Mouse (Mus musculus) brain, embryonic 14.5 days (tissue): Measurements from ENCODE around the gene Rbm20. TPM values are rescaled to one million over a fixed set of nuclear protein-coding genes. Genes with fewer than 3 reads are reported as not detected.

Source experiments
- DNase-seq: peaks from one replicate; pipeline ENCODE4 v3.0.0-alpha.2; 2011; ENCODE audit warnings: low read depth
- CTCF ChIP-seq: fragments of 200-500 bp; IDR thresholded peaks from 2 replicates; pipeline ENCODE4 v1.5.1; 2012; ENCODE audit warnings: inconsistent platforms, mild to moderate bottlenecking, moderate library complexity, borderline replicate concordance; ENCODE audit not compliant: insufficient read depth, insufficient read length; ENCODE audit errors: extremely low read depth
- POLR2A ChIP-seq: fragments of 200-500 bp; IDR thresholded peaks from 2 replicates; pipeline ENCODE4 v1.6.1; 2012; ENCODE audit warnings: mild to moderate bottlenecking, inconsistent platforms, borderline replicate concordance; ENCODE audit not compliant: poor library complexity, insufficient read depth, insufficient read length, severe bottlenecking; ENCODE audit errors: extremely low read depth
- polyA plus RNA-seq: library from polyadenylated mRNA; depleted of rRNA; stranded (reverse); fragments of >200 nt; gene quantifications from 2 replicates; pipeline ENCODE4 v1.2.3, GENCODE M21; 2012; rRNA removed

Gene Rbm20
- polyA plus RNA-seq: 1.5 and 3.8 TPM in 2 replicates

DNA sequence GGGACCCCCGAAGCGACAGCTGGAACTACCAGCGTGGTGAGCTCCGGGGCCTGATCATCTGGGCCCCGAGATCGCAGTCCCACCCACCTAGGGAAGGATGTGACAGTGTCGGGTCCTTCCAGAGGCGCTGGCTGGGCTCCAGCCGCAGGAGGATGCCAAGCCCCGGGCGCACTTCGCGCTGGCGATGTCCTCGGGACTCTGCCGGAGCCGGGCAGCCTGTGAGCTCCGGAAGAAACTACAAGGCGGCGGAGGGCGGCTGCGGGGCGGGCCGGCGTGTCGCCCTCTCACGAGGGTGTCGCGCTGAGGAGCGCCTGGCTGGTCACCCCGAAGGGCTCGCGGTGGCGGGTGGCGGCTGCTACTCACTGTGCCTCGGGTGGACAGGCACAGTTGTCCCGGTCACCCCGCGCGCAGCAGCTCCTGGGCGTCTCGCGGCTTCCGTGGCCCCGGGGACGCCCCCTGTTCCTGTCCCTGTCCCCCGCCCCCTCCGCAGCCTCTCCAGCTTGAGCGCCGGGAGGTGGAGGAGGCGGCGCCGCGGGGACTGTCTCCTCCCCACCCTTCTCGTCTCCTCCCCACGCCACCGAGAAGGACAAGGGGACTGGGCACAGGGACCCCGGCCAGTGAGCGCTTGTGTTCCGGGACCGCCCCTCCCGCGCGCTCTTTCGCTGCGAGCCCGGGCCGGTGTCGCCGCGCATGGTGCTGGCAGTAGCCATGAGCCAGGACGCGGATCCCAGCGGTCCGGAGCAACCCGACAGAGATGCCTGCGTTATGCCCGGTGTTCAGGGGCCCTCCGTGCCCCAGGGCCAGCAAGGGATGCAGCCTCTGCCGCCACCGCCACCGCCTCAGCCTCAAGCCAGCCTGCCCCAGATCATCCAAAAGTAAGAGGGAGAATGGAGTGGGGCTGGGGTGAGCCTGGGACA, at the start of gene Rbm20:
Gene Rbm20 (plus strand): TSS at position 589 of the 917 bp plus-strand sequence.
- peak; percentile 60 for DNase-seq
- TF ChIP-seq POLR2A (no peak), CTCF (no peak)

DNA sequence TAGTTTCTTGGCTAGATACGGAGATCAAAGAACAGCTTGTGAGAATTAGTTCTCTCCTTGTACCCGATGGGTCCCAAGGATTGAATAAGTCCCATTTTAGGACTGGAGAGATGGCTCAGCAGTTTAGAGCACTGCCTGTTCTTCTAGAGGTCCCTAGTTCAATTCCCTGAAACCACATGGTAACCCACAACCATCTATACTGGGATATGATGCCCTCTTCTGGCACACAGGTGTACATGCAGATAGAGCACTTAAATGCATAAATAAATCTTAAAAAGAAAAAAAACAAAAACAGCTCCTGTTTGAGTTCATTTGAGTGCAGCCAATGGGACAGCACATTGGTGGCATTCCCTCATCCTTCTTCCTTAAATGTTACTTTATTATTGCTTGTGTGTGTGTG, 39.1 kb upstream of the Rbm20 start:
- TF ChIP-seq POLR2A: no peak
- TF ChIP-seq CTCF: 0 out of 2 replicates have a peak, but pooled peaks have one; percentile 8
- DNase-seq: peak; percentile 30

DNA sequence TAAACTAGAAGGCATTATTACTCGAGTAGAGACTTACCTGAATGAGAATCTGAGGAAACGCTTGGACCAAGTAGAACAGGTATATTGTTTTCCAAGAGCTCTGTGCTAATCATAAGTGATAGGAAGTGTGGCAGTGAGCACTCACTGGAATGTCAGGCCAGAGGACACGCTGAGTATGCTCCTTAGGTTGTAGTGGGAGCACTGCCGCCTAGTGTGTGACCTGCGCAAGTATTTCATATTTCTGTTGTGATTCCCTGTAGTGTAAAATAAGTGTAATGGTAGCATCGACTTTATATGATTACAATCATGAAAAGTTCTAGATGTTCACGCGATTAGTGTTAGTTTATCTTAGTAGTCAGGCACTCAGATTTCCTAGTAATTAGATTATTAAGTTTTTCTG, 38.4 kb upstream of the Rbm20 start:
- no peak for DNase-seq
- TF ChIP-seq CTCF (no peak), POLR2A (no peak)

DNA sequence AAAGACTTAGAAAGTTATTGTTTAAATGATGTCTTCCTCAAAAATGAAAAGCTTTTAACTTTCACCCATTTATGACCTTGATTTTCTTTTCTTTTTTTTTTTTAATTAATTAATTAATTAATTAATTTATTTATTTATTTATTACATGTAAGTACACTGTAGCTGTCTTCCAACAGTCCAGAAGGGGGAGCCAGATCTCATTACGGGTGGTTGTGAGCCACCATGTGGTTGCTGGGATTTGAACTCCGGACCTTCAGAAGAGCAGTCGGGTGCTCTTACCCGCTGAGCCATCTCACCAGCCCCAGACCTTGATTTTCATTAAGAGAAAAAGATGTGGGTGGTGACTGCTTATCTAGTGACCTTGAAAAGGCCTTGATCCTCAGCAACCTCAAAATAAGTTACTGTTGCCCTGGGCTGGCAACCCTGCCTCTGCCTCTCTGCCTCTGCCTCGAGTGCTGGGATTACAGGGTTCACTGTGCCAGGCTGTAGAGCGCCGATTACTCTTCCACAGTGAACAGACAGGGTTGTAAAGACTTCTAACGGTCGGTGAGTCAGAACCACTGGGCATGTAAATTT, 33.0 kb upstream of the Rbm20 start:
- TF ChIP-seq POLR2A: no peak
- TF ChIP-seq CTCF: no peak
- peak; percentile 20 for DNase-seq

DNA sequence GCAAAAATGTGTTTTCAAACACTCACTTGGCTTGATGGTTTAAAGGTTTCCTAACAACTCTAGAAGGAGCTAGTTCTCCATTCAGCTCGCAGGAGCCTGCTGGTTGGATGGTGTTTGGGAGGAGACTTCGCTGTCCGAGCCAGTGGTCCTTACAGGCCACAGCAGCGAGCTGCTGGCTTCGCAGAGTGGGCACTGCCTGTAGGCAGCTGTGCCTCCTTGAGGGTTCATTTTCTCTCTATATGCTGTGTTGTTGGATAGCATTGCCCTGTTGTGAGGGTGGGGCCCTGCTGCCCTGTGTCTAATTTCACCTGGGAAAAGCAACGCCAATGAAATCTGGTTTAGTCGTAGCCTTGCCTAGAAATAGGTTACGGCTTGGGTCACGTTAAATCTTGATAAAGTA, 29.8 kb upstream of the Rbm20 start:
- DNase-seq: no peak
- TF ChIP-seq CTCF (no peak), POLR2A (no peak)

DNA sequence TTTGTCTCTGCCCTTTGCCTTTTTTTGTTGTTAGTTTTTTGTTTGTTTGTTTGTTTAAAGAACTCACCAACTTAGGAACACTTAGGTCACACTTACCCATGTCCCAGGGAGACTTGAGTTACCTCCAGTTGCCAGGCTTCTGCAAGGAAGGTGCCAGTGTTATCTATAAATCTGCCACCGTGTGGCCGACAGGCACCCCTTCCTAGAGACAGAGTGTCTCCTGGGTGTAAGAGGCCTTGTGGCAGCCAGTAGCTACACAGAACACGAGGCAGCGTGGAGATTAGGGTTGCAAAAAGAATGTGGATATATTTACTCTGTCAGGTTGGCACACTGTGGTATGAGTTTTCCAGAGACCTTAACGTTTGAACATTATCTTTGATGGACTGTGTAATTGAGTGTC, 29.1 kb upstream of the Rbm20 start:
- TF ChIP-seq CTCF: no peak
- TF ChIP-seq POLR2A: no peak
- DNase-seq: peak; percentile 19

DNA sequence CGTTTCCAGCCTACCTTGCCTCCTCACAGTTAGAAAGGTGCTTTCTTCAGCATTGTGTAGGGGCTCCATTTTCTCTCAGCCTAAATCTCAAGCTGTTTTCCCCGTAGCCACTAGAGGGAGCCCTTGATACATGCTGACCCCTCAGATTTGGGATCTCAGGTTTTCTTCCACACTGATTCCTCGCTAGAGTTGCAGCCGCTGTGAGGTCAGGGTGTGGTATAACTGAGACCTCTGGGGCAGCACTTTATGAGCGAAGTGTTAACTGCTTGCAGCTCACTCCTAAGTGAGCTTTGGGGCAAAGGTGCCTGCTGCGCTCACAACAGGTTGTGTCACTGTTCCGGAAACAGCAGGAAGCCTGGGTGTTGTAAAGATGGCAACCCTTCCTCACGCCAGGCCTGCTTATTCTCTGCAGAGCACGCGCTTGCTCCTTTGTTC, 28.3 kb upstream of the Rbm20 start:
- peak; percentile 92 for TF ChIP-seq CTCF
- no peak for TF ChIP-seq POLR2A
- DNase-seq: peak; percentile 86

DNA sequence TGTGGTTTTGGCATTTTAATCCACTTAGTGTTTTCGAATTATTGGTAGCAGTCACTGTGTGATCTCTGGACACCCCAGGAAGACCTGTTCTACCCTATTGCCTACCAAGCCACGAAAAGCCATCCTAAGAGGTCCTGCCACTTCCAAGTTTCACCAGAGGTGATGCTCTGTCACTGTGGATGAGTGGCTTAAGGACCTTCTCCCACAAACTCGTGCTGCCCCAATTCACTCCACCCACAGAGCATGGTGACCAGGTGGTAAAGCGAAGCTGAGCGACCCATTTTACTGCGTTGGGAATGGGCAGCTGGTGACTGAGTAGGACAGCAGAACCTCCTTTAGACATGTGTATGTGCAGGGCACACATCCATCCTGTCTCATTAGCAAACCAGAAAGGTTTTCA, 27.7 kb upstream of the Rbm20 start:
- TF ChIP-seq POLR2A (no peak), CTCF (peak; percentile 33; the same call in 1 of the 2 replicates)
- peak; percentile 34 for DNase-seq

DNA sequence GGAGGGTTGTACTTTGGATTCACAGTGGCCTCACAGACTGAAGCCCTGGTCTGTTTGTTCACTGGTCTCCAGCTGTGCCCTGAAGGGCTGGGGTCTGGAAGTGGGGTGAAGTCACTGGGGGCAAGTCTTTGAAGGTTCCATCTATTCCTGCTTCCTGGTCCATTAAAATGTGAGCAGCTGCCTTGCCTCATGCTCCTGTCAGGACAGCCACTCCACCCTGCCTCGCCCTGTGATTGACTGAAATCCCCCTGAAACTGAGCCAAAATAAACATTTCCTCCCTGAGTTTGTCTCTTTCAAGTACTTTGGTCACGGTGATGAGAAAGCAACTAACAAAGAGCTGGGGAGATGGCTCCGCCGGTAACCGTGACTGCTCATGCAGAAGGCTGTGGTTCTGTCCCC, 27.3 kb upstream of the Rbm20 start:
- DNase-seq: peak; percentile 37
- TF ChIP-seq CTCF: no peak
- TF ChIP-seq POLR2A: no peak

DNA sequence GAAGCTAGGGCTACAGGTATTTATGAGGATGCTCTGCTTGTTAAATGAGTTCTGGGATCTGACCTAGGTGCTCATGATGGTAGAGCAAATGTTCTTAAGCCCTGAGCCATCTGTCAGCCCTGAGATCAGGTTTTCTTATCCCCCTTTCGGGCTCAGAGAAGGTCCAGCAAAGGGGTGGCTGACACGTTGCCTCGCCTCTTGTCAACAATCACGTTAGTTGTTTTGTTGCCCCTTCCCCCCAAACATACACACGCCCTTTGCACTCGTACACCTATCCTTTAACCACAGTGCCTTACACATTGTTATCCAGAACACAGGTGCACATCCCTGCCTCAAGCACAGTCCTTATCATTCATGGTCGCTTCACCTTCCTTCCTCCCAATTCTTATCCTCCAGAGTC, 26.2 kb upstream of the Rbm20 start:
- TF ChIP-seq POLR2A (no peak), CTCF (no peak)
- DNase-seq: no peak

DNA sequence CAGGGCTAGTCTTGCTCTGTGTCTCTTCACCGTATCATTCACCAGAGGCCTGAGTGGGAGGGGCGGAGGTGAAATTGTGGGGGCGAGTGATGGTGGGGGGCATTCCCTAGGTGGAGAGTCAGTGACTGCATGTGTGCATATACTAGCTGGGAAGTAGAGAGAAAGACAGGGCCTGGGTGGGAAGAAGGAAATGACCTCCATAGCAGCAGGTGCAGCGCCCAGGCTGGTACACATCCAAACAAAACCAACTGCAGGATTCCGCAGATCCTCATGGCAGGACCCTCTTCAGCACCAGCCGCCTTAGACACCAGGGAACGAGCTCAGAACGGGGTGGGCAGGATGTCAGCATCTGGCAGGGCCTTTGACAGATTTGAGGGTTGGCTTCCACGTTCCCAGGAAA, 24.8 kb upstream of the Rbm20 start:
- DNase-seq: no peak
- no peak for TF ChIP-seq CTCF
- TF ChIP-seq POLR2A: no peak
